Mouse (Mus musculus) lung, postnatal 0 days (tissue): ENCODE measurements at regions not wholly inside any gene's neighbourhood (a gene's known extent, or its start where the extent isn't known, plus 50 kb on each side); places are given as distances from the start of the nearest gene placed in this dataset.

Experiments used
- ATAC-seq: fragments of 200-750 bp; cut with Nextera tagmentation; 2 replicates; pipeline ENCODE4 v1.8.0; 2017; ENCODE audit warnings: moderate library complexity
- DNase-seq: peaks from one replicate; pipeline ENCODE4 v3.0.0-alpha.2; 2016; ENCODE audit warnings: low spot score
- H3K27ac ChIP-seq: fragments of 300-500 bp; sonication (generic); 2 replicates; pipeline ENCODE4 v1.5.1; 2014; ENCODE audit warnings: antibody characterized with exemption, mild to moderate bottlenecking, low read length, mixed read lengths
- H3K27me3 ChIP-seq: fragments of 300-500 bp; sonication (generic); replicated peaks from 2 replicates; pipeline ENCODE4 v1.6.1; 2014; ENCODE audit warnings: low read length, mixed read lengths; ENCODE audit not compliant: insufficient read depth
- H3K36me3 ChIP-seq: fragments of 300-500 bp; sonication (generic); 2 replicates; pipeline ENCODE4 v1.6.1; 2014; ENCODE audit warnings: low read length, mixed read lengths; ENCODE audit not compliant: insufficient read depth
- H3K4me1 ChIP-seq: fragments of 300-500 bp; sonication (generic); 2 replicates; pipeline ENCODE4 v1.6.1; 2014; ENCODE audit warnings: antibody characterized with exemption, low read depth, low read length, mixed read lengths; ENCODE audit not compliant: insufficient read depth
- H3K4me2 ChIP-seq: fragments of 300-500 bp; sonication (generic); replicated peaks from 2 replicates; pipeline ENCODE4 v1.6.1; 2014; ENCODE audit warnings: low read depth, mild to moderate bottlenecking, low read length, moderate library complexity, mixed read lengths
- H3K4me3 ChIP-seq: fragments of 300-500 bp; sonication (generic); 2 replicates; pipeline ENCODE4 v1.5.1; 2014; ENCODE audit warnings: low read depth, low read length
- H3K9ac ChIP-seq: fragments of 300-500 bp; sonication (generic); replicated peaks from 2 replicates; pipeline ENCODE4 v1.6.1; 2014; ENCODE audit warnings: low read depth, mild to moderate bottlenecking
- H3K9me3 ChIP-seq: fragments of 300-500 bp; sonication (generic); 2 replicates; pipeline ENCODE4 v1.6.1; 2016; ENCODE audit warnings: low read length, mixed read lengths
- CTCF ChIP-seq: IDR thresholded peaks from 2 replicates; pipeline ENCODE4 v1.5.1; 2016; ENCODE audit warnings: antibody characterized with exemption, mild to moderate bottlenecking
- EP300 ChIP-seq: IDR thresholded peaks from 2 replicates; pipeline ENCODE4 v1.6.1; 2016; ENCODE audit warnings: antibody characterized with exemption, mild to moderate bottlenecking, control low read depth
- WGBS: fragments of 180-500 bp; shearing (Covaris S2); extraction: QIAGEN DNeasy Blood & Tissue Kit; methylation state at CpG from one replicate; pipeline ENCODE4 v1.1.7; 2014; 5-methylcytosine and 5-hydroxymethylcytosine counted together

DNA sequence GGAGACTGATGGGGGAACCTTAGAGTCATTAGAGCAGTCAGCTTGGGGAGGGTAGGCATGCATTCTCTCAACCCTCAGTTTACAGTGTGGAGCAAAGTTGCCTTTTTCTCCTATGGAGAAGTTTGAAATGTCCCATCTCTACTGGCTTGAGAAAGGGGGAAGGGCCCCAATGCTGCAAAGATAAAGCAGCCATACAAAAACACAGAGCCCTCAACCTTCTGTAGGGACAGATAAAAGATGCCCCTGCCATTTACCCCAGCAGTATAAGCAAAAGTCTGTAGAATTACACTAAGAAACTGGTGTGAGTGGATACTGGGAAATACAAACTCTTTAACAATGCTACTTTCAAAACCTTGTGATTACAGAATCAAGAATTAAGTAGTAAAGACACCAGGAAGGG lies 71.9 kb upstream of the Tmem215 start:
- Histone ChIP-seq H3K9ac (no peak overlapping the region), H3K4me2 (no peak overlapping the region), H3K9me3 (no peaks in the 10 kb centered on the region), H3K4me1 (no peaks in the 10 kb centered on the region), H3K27me3 (no peaks in the 10 kb centered on the region), H3K4me3 (no peak overlapping the region), H3K27ac (no peak overlapping the region), H3K36me3 (no peaks in the 10 kb centered on the region)
- ATAC-seq (no peak), DNase-seq (no peak)
- TF ChIP-seq EP300, result no peak
- no peak for TF ChIP-seq CTCF

DNA sequence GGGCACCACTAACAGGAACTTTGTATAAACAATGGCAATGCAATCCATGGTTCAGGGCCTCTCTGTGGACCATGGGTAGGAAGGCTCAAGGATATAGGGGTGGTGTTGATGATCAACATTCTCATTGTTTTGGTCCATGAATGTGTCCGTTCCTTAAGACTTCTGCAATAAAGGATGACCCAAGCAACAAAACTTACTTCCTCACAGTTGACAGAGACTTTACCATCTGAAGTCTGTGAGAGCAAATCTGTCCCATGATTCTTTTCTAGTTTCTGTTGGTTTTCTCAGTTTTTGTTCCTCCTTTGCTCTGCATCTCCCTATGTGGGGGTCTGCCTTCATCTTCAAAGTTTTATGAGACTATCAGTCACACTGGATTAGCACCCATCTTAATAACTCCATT lies 81.8 kb upstream of the Tmem215 start:
- Histone ChIP-seq H3K27me3 (no peaks in the 10 kb centered on the region), H3K9ac (no peak overlapping the region), H3K4me2 (no peak overlapping the region), H3K36me3 (no peaks in the 10 kb centered on the region), H3K4me1 (no peaks in the 10 kb centered on the region), H3K4me3 (no peak overlapping the region), H3K9me3 (no peaks in the 10 kb centered on the region), H3K27ac (no peak overlapping the region)
- 83% methylated on average over 1 of the region's 1 CpGs for WGBS
- no peak for ATAC-seq
- DNase-seq, result no peak
- no peak for TF ChIP-seq EP300
- no peak for TF ChIP-seq CTCF

DNA sequence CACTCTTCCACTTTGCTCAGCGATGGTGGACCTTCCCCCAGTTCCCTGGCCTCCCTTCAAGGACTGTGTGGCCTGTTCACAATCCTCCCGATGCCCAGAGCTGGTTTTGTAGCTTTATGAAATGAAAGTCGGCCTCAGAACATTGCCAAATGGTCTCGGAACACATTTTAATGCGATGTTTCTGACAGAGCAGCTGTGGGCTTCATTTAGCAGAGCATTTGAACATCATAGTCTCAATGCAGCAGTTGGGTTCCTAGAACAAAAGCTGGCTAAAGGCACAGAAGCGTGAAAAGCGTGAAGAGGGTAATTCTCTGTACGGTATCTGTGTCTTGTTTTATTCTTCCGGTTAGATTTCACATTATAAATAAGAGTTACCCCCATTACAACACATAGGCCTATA lies 86.7 kb upstream of the Tmem215 start:
- Histone ChIP-seq H3K4me2 (no peak overlapping the region), H3K9ac (no peak overlapping the region), H3K4me3 (no peak overlapping the region), H3K9me3 (no peaks in the 10 kb centered on the region), H3K4me1 (no peaks in the 10 kb centered on the region), H3K27me3 (no peaks in the 10 kb centered on the region), H3K27ac (no peak overlapping the region), H3K36me3 (no peaks in the 10 kb centered on the region)
- no peak for TF ChIP-seq EP300
- TF ChIP-seq CTCF, result no peak
- DNase-seq, result no peak
- no peak for ATAC-seq
- WGBS, result 85% methylated on average over 9 of the region's 9 CpGs

DNA sequence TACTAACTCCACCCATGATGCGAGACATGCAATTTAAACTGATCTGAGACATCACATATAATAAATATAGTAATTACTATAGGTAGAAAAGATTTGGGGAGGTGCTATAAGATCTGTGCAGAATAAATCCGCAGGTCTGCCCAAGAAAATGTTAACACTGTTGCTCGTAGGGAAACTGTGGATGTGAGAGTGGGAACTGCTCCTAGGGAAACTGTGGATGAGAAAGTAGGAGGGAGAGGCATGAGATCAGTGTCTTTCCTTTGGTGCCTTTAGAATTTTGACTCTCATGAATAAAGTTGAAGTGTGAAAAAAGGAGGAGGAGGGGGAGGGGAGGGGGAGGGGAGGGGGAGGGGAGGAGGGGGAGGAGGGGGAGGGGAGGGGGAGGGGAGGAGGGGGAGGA lies 87.3 kb upstream of the Tmem215 start:
- 84% methylated on average over 3 of the region's 3 CpGs for WGBS
- no peak for ATAC-seq

DNA sequence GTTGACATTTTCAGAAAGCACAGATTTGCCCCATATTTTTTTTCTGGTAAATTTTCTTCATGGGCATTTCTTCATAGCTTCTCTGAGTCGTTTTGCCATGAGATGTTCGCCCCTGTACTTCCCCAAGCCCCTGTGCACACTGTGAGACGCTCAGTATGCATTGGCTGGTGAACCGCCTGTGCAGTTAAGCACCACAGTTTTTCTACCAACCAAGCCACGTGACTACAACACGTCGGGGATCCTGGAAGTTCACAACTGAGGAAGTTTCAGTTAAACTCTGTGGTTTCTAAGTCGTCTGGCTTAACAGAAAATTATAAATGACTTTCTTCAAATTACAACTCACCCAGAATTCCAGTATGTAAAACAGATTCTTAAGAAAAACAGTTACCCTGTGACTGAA lies 91.7 kb upstream of the Tmem215 start:
- H3K27ac ChIP-seq, result no peak overlapping the region
- no peaks in the 10 kb centered on the region for H3K4me1 ChIP-seq
- H3K9me3 ChIP-seq, result no peaks in the 10 kb centered on the region
- no peaks in the 10 kb centered on the region for H3K27me3 ChIP-seq
- no peak for ATAC-seq
- no peak overlapping the region for H3K9ac ChIP-seq
- TF ChIP-seq CTCF, result no peak
- TF ChIP-seq EP300, result no peak
- no peak for DNase-seq
- H3K4me2 ChIP-seq, result no peak overlapping the region
- WGBS, result 63% methylated on average over 8 of the region's 8 CpGs
- no peaks in the 10 kb centered on the region for H3K36me3 ChIP-seq
- H3K4me3 ChIP-seq, result no peak overlapping the region

More for the DNA sequence above, 87.3 kb upstream of the Tmem215 start:
- Histone ChIP-seq H3K36me3 (no peaks in the 10 kb centered on the region), H3K4me3 (no peak overlapping the region), H3K9me3 (no peaks in the 10 kb centered on the region), H3K4me1 (no peaks in the 10 kb centered on the region), H3K9ac (no peak overlapping the region), H3K27me3 (no peaks in the 10 kb centered on the region), H3K27ac (no peak overlapping the region), H3K4me2 (no peak overlapping the region)
- no peak for TF ChIP-seq CTCF
- TF ChIP-seq EP300, result no peak
- no peak for DNase-seq

DNA sequence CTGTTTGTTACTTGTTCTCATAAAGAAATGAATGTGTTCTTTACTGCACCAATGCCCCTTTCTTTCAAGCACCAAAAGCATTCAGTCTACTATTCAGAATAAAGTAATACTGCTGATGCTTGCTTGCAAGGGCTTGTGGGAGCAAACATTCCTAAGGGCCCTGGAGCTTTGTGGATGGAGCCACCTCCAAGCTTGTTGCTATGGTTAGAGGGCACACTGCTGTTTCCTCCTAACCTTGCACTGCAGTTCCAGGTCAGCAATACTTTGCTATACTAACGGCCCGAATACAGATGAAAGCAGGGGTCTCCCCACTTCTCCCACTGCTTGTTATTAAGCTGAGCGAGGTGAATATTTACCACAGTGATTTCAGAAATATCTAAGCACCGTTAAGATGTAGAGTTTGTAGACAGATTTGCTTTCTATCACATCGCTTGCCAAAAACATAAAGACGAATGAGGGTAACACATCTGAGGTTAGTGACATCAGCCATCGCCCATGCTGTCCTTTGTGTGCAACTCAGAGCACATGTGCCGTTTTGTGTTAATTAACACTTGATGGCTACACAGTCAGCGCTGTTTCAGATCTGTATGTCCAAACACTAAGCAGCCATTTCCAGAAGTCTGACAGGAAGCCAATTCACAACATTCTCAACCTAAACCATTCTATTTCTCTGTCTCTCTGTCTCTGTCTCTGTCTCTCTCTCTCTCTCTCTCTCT lies 96.4 kb upstream of the Ndufb6 start:
- H3K36me3 ChIP-seq, result no peaks in the 10 kb centered on the region

DNA sequence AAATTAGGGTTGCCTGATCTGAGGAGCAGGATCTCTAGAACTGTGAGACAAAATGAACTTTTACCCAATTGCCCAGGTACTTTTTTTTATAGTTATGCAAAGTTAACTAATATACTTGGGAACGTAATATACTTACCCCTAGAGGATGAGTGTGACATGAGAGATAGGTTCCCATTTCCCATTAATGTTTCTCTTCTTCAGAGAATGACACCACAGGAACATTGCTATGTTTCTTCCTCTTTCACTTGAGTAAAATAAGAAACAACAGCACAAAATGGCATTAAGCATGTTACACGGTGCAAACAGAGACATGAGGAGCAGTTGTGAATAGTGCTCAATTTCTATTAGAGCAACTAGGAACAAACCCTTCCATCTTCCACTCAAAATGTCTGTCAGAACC lies 95.0 kb upstream of the Ndufb6 start:
- no peak for DNase-seq
- H3K36me3 ChIP-seq, result no peaks in the 10 kb centered on the region
- H3K9ac ChIP-seq, result no peak overlapping the region
- no peak overlapping the region for H3K4me2 ChIP-seq
- ATAC-seq, result no peak
- H3K4me1 ChIP-seq, result no peaks in the 10 kb centered on the region
- no peaks in the 10 kb centered on the region for H3K27me3 ChIP-seq
- 82% methylated on average over 2 of the region's 2 CpGs for WGBS
- no peak overlapping the region for H3K27ac ChIP-seq
- no peak overlapping the region for H3K4me3 ChIP-seq
- H3K9me3 ChIP-seq, result no peaks in the 10 kb centered on the region
- TF ChIP-seq CTCF (no peak), EP300 (no peak)

More for the DNA sequence above, 96.4 kb upstream of the Ndufb6 start:
- no peak overlapping the region for H3K4me3 ChIP-seq
- no peaks in the 10 kb centered on the region for H3K27me3 ChIP-seq
- WGBS, result 71% methylated on average over 9 of the region's 9 CpGs
- H3K9me3 ChIP-seq, result no peaks in the 10 kb centered on the region
- H3K4me1 ChIP-seq, result no peaks in the 10 kb centered on the region
- TF ChIP-seq CTCF, result no peak
- TF ChIP-seq EP300, result no peak
- H3K9ac ChIP-seq, result no peak overlapping the region
- DNase-seq (no peak), ATAC-seq (no peak)
- H3K27ac ChIP-seq, result no peak overlapping the region
- H3K4me2 ChIP-seq, result no peak overlapping the region
